Mouse (Mus musculus): ENCODE measurements around the gene Slc25a21.

DNA sequence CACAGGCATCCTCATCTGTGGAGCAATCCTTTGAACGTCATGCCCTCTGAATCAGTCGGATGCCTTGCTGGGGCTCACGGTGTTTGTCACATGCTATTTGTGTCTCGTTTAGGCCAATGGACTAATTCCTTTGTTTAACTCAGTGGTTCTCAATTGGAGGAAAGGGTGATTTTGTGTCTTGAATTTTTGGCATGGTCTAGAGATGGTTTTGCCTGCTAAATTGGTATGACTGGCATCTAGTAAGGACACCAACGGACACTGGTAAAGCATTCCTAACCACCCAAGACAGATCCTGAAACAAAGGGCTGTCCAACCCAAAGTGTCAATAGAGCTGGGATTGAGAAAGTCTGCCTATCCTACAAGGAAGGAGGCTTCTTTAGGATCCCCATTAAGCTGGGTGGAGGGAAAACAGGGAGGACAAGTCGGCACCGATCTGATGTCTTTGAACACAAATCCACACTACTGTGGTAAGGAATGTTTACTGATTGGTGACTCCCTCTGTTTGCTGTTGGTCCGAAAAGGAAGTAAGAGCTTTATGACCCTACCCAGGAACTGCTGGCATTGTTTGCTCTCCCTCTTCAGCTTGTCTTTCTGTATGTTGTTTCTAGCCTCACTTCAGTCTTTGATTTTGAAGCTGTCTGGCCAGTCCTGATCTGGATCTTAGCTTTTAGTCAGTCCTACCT is 294.4 kb downstream of the Slc25a21 start:
- TF ChIP-seq MAFK (IDR thresholded peaks at IDR 0.05; ENCODE audit: insufficient read depth, low read depth, low read length) (no peak), CHD2 (IDR thresholded peaks at IDR 0.05; ENCODE audit: low read depth, low read length) (no peak)
